Mouse (Mus musculus) stomach, embryonic 14.5 days (tissue): Measurements from ENCODE around the gene BC017158. TPM values are rescaled to one million over a fixed set of nuclear protein-coding genes. Genes with fewer than 3 reads are reported as not detected.

Experiments used
- ATAC-seq: fragments of 200-750 bp; cut with Nextera tagmentation; 2 replicates; pipeline ENCODE4 v1.8.0; 2017; ENCODE audit warnings: low read depth, moderate TSS enrichment; ENCODE audit not compliant: insufficient number of reproducible peaks, insufficient read depth, low FRiP score
- H3K27ac ChIP-seq: fragments of 300-500 bp; sonication (generic); 2 replicates; pipeline ENCODE4 v1.5.1; 2014; ENCODE audit warnings: mild to moderate bottlenecking, low read length, moderate library complexity, mixed read lengths
- H3K27me3 ChIP-seq: fragments of 300-500 bp; sonication (generic); 2 replicates; pipeline ENCODE4 v1.6.1; 2014; ENCODE audit warnings: low read length, control low read depth, mixed read lengths; ENCODE audit not compliant: control insufficient read depth, insufficient read depth
- H3K36me3 ChIP-seq: fragments of 300-500 bp; sonication (generic); 2 replicates; pipeline ENCODE4 v1.6.1; 2014; ENCODE audit warnings: mild to moderate bottlenecking, control low read depth, low read length, moderate library complexity, mixed read lengths; ENCODE audit not compliant: control insufficient read depth, insufficient read depth
- H3K4me1 ChIP-seq: fragments of 300-500 bp; sonication (generic); 2 replicates; pipeline ENCODE4 v1.6.1; 2014; ENCODE audit warnings: low read length, control low read depth, mixed read lengths; ENCODE audit not compliant: control insufficient read depth, insufficient read depth
- H3K4me2 ChIP-seq: fragments of 300-500 bp; sonication (generic); replicated peaks from 2 replicates; pipeline ENCODE4 v1.6.1; 2014; ENCODE audit warnings: low read depth, low read length, control low read depth
- H3K4me3 ChIP-seq: fragments of 300-500 bp; sonication (generic); 2 replicates; pipeline ENCODE4 v1.5.1; 2014; ENCODE audit warnings: low read depth, low read length, control low read depth
- H3K9ac ChIP-seq: fragments of 300-500 bp; sonication (generic); replicated peaks from 2 replicates; pipeline ENCODE4 v1.6.1; 2014; ENCODE audit warnings: low read depth, mild to moderate bottlenecking, control low read depth, low read length, moderate library complexity, mixed read lengths
- H3K9me3 ChIP-seq: fragments of 300-500 bp; sonication (generic); 2 replicates; pipeline ENCODE4 v1.6.1; 2016; ENCODE audit warnings: low read depth, low read length, control low read depth; ENCODE audit not compliant: control insufficient read depth
- WGBS: fragments of 180-500 bp; shearing (Covaris S2); extraction: QIAGEN DNeasy Blood & Tissue Kit; methylation state at CpG from one replicate; pipeline ENCODE4 v1.1.7; 2014; 5-methylcytosine and 5-hydroxymethylcytosine counted together
- polyA plus RNA-seq: library from polyadenylated mRNA; unstranded; fragments of >200 nt; fragmentation: Nextera tagmentation; extraction: Ambion mirVana; gene quantifications from 2 replicates; pipeline ENCODE4 v1.2.1, GENCODE M21; 2014

The BC017158 gene
- polyA plus RNA-seq, 1 experiment from 2014 or later, result 36.8 TPM

- no peak overlapping the region for H3K4me2 ChIP-seq
- no peak overlapping the region for H3K4me3 ChIP-seq
- no peaks in the 10 kb centered on the region for H3K4me1 ChIP-seq
- ATAC-seq, result no peak
- H3K27me3 ChIP-seq, result no peaks in the 10 kb centered on the region
- no peaks in the 10 kb centered on the region for H3K36me3 ChIP-seq
- WGBS, result 100% methylated on average over 1 of the region's 1 CpGs
- H3K27ac ChIP-seq, result no peak overlapping the region
- H3K9ac ChIP-seq, result no peak overlapping the region
- no peaks in the 10 kb centered on the region for H3K9me3 ChIP-seq
Observed at GRCm38 (mm10) chr7:128332896-128333295, 34.9 kb upstream of the BC017158 start.

GRCm38 (mm10) chr7:128330981-128331380 is 33.0 kb upstream of the BC017158 start:
- ATAC-seq, result no peak
- 55% methylated on average over 9 of the region's 9 CpGs for WGBS
- Histone ChIP-seq H3K4me2 (no peak overlapping the region), H3K9me3 (no peaks in the 10 kb centered on the region), H3K4me3 (no peak overlapping the region), H3K27me3 (no peaks in the 10 kb centered on the region), H3K27ac (no peak overlapping the region), H3K4me1 (no peaks in the 10 kb centered on the region), H3K36me3 (no peaks in the 10 kb centered on the region), H3K9ac (no peak overlapping the region)

- H3K4me1 ChIP-seq, result peaks cover 10% of the 10 kb centered on the region; the same call in 1 of the 2 replicates
- H3K9ac ChIP-seq, result no peak overlapping the region
- 76% methylated on average over 1 of the region's 1 CpGs for WGBS
- ATAC-seq, result no peak
- no peak overlapping the region for H3K4me2 ChIP-seq
- H3K9me3 ChIP-seq, result no peaks in the 10 kb centered on the region
- no peaks in the 10 kb centered on the region for H3K36me3 ChIP-seq
- no peak overlapping the region for H3K27ac ChIP-seq
- H3K27me3 ChIP-seq, result no peaks in the 10 kb centered on the region
- no peak overlapping the region for H3K4me3 ChIP-seq
Observed at GRCm38 (mm10) chr7:128324977-128325376, 27.0 kb upstream of the BC017158 start.

GRCm38 (mm10) chr7:128321260-128321659 is 23.3 kb upstream of the BC017158 start:
- Histone ChIP-seq H3K9ac (no peak overlapping the region), H3K4me1 (peaks cover 17% of the 10 kb centered on the region; the same call in 1 of the 2 replicates), H3K4me2 (no peak overlapping the region), H3K27ac (peak overlapping the region; percentile 81), H3K36me3 (no peaks in the 10 kb centered on the region), H3K4me3 (no peak overlapping the region), H3K9me3 (no peaks in the 10 kb centered on the region), H3K27me3 (no peaks in the 10 kb centered on the region)
- 30% methylated on average over 7 of the region's 7 CpGs for WGBS
- ATAC-seq, result peak; percentile 84

GRCm38 (mm10) chr7:128320219-128320816 is 22.3 kb upstream of the BC017158 start:
- Histone ChIP-seq H3K4me1 (peaks cover 17% of the 10 kb centered on the region; the same call in 1 of the 2 replicates), H3K27me3 (no peaks in the 10 kb centered on the region), H3K27ac (peak overlapping the region; percentile 81), H3K4me3 (no peak overlapping the region), H3K9me3 (no peaks in the 10 kb centered on the region), H3K36me3 (no peaks in the 10 kb centered on the region), H3K4me2 (no peak overlapping the region), H3K9ac (no peak overlapping the region)
- ATAC-seq, result peak; percentile 35; the same call in 1 of the 2 replicates
- 35% methylated on average over 2 of the region's 2 CpGs for WGBS

GRCm38 (mm10) chr7:128319140-128319539 is 21.2 kb upstream of the BC017158 start:
- no peaks in the 10 kb centered on the region for H3K27me3 ChIP-seq
- no peak for ATAC-seq
- H3K9ac ChIP-seq, result no peak overlapping the region
- H3K4me2 ChIP-seq, result no peak overlapping the region
- H3K4me3 ChIP-seq, result no peak overlapping the region
- H3K27ac ChIP-seq, result no peak overlapping the region
- no peaks in the 10 kb centered on the region for H3K9me3 ChIP-seq
- 70% methylated on average over 7 of the region's 7 CpGs for WGBS
- peaks cover 17% of the 10 kb centered on the region; the same call in 1 of the 2 replicates for H3K4me1 ChIP-seq
- H3K36me3 ChIP-seq, result no peaks in the 10 kb centered on the region

GRCm38 (mm10) chr7:128317011-128317410 is 19.0 kb upstream of the BC017158 start:
- Histone ChIP-seq H3K27ac (no peak overlapping the region), H3K4me1 (peaks cover 17% of the 10 kb centered on the region; the same call in 1 of the 2 replicates), H3K36me3 (no peaks in the 10 kb centered on the region), H3K4me3 (no peak overlapping the region), H3K9ac (no peak overlapping the region), H3K9me3 (no peaks in the 10 kb centered on the region), H3K4me2 (no peak overlapping the region), H3K27me3 (no peaks in the 10 kb centered on the region)
- no peak for ATAC-seq
- 64% methylated on average over 4 of the region's 4 CpGs for WGBS

- H3K27ac ChIP-seq, result no peak overlapping the region
- H3K9me3 ChIP-seq, result no peaks in the 10 kb centered on the region
- no peak for ATAC-seq
- no peaks in the 10 kb centered on the region for H3K36me3 ChIP-seq
- no peak overlapping the region for H3K4me2 ChIP-seq
- 68% methylated on average over 7 of the region's 7 CpGs for WGBS
- no peaks in the 10 kb centered on the region for H3K27me3 ChIP-seq
- no peak overlapping the region for H3K4me3 ChIP-seq
- H3K4me1 ChIP-seq, result peaks cover 10% of the 10 kb centered on the region
- H3K9ac ChIP-seq, result no peak overlapping the region
Observed at GRCm38 (mm10) chr7:128314491-128314890, 16.5 kb upstream of the BC017158 start.

- ATAC-seq, result no peak
- 78% methylated on average over 2 of the region's 2 CpGs for WGBS
- H3K4me1 ChIP-seq, result peaks cover 5% of the 10 kb centered on the region; the same call in 1 of the 2 replicates
- H3K27ac ChIP-seq, result no peak overlapping the region
- H3K9me3 ChIP-seq, result no peaks in the 10 kb centered on the region
- H3K27me3 ChIP-seq, result no peaks in the 10 kb centered on the region
- H3K9ac ChIP-seq, result no peak overlapping the region
- no peak overlapping the region for H3K4me3 ChIP-seq
- H3K4me2 ChIP-seq, result no peak overlapping the region
- H3K36me3 ChIP-seq, result no peaks in the 10 kb centered on the region
Observed at GRCm38 (mm10) chr7:128313601-128314000, 15.6 kb upstream of the BC017158 start.
